Mouse (Mus musculus) gastrocnemius, adult 2 months (tissue): Measurements from ENCODE around the gene Ttc24. TPM values are rescaled to one million over a fixed set of nuclear protein-coding genes. Genes with fewer than 3 reads are reported as not detected.
A peak's percentile ranks its signal among the peaks of the same experiment; 100 is the strongest.

Experiments
- DNase-seq: peaks from one replicate; pipeline ENCODE4 v3.0.0; 2022
- H3K27ac ChIP-seq: fragments of 200-600 bp; 2 replicates; pipeline ENCODE4 v1.8.1; 2022; ENCODE audit warnings: mild to moderate bottlenecking
- H3K4me3 ChIP-seq: fragments of 200-600 bp; 2 replicates; pipeline ENCODE4 v1.8.1; 2022; ENCODE audit warnings: mild to moderate bottlenecking, moderate library complexity
- CTCF ChIP-seq: fragments of 200-600 bp; IDR thresholded peaks from 2 replicates; pipeline ENCODE4 v1.8.1; 2022; ENCODE audit warnings: antibody characterized with exemption, mild to moderate bottlenecking, moderate library complexity
- intact Hi-C: fragments of 180-260 bp; cut with DNase I; formaldehyde crosslinking; loops from one replicate; pipeline ENCODE4 v1.15.1; 2025
- total RNA-seq, 2 experiments: library from RNA; stranded (reverse); gene quantifications; 2 replicates each; pipeline ENCODE4 v1.2.3; 2021

The Ttc24 gene
- total RNA-seq, 2 experiments from 2014 or later: not detected

- TF ChIP-seq CTCF: no peak
- Histone ChIP-seq H3K4me3 (no peak overlapping the region), H3K27ac (no peak overlapping the region)
- DNase-seq: no peak
- intact Hi-C loops: loop anchor here (5.0 kb wide), 1 partner anchor 46 kb away; the partner anchor contains the start of gene Hapln2
Observed at GRCm38 (mm10) chr3:88073631-88074030, 4.5 kb downstream of the Ttc24 start.

GRCm38 (mm10) chr3:88071783-88072182 lies 6.3 kb downstream of the Ttc24 start:
- peak; percentile 95 for TF ChIP-seq CTCF

GRCm38 (mm10) chr3:88068386-88068785 lies 9.7 kb downstream of the Ttc24 start:
- TF ChIP-seq CTCF: no peak
- Histone ChIP-seq H3K27ac (no peak overlapping the region), H3K4me3 (no peak overlapping the region)
- intact Hi-C loops: no loop called here
- DNase-seq: no peak

More at GRCm38 (mm10) chr3:88071783-88072182, 6.3 kb downstream of the Ttc24 start:
- Histone ChIP-seq H3K4me3 (no peak overlapping the region), H3K27ac (no peak overlapping the region)
- intact Hi-C loops: loop anchor here (1.0 to 5.0 kb wide), 2 partner anchors 44 to 61 kb away; partner anchors contain the start of gene Hapln2
- peak; percentile 84 for DNase-seq

- TF ChIP-seq CTCF: no peak
- H3K4me3 ChIP-seq: peak within 1 kb of the TSS; percentile 96
- intact Hi-C loops: loop anchor here (5.0 kb wide), 1 partner anchor 36 kb away; no protein-coding TSS in a partner anchor
- H3K27ac ChIP-seq: peak within 1 kb of the TSS; percentile 90
- peak; percentile 92 for DNase-seq
Observed at GRCm38 (mm10) chr3:88057902-88058696, 20.0 kb downstream of the Ttc24 start, which contains the start of gene Naxe. Gene Naxe (minus strand): TSS chr3:88058495.

- peak overlapping the region; percentile 96 for H3K4me3 ChIP-seq
- intact Hi-C loops: loop anchor here (5.0 kb wide), 1 partner anchor 35 kb away; no protein-coding TSS in a partner anchor
- no peak for TF ChIP-seq CTCF
- H3K27ac ChIP-seq: no peak overlapping the region
- DNase-seq: no peak
Observed at GRCm38 (mm10) chr3:88057030-88057429, 21.1 kb downstream of the Ttc24 start.

- intact Hi-C loops: no loop called here
- H3K4me3 ChIP-seq: no peak overlapping the region
- H3K27ac ChIP-seq: no peak overlapping the region
- no peak for DNase-seq
- TF ChIP-seq CTCF: no peak
Observed at GRCm38 (mm10) chr3:88049532-88049931, 28.6 kb downstream of the Ttc24 start.

- peak within 1 kb of the TSS; percentile 84 for H3K27ac ChIP-seq
- peak; percentile 88 for DNase-seq
- intact Hi-C loops: no loop called here
- H3K4me3 ChIP-seq: peak within 1 kb of the TSS; percentile 89
- no peak for TF ChIP-seq CTCF
Observed at GRCm38 (mm10) chr3:88042661-88043421, 35.3 kb downstream of the Ttc24 start, which contains the start of gene Gpatch4. Gene Gpatch4 (plus strand): TSS chr3:88043108.

- Histone ChIP-seq H3K27ac (no peak overlapping the region), H3K4me3 (no peak overlapping the region)
- no peak for DNase-seq
- intact Hi-C loops: no loop called here
- TF ChIP-seq CTCF: no peak
Observed at GRCm38 (mm10) chr3:88035561-88036293, 42.4 kb downstream of the Ttc24 start.

GRCm38 (mm10) chr3:88033506-88033905 lies 44.6 kb downstream of the Ttc24 start:
- intact Hi-C loops: no loop called here
- DNase-seq: no peak
- no peak overlapping the region for H3K27ac ChIP-seq
- TF ChIP-seq CTCF: no peak
- H3K4me3 ChIP-seq: no peak overlapping the region

- intact Hi-C loops: no loop called here
- Histone ChIP-seq H3K4me3 (peak overlapping the region; percentile 26), H3K27ac (no peak overlapping the region)
- peak; percentile 31 for DNase-seq
- TF ChIP-seq CTCF: no peak
Observed at GRCm38 (mm10) chr3:88030608-88031395, 47.3 kb downstream of the Ttc24 start.

GRCm38 (mm10) chr3:88027434-88028186 lies 50.5 kb downstream of the Ttc24 start, which contains the start of gene Hapln2:
Gene Hapln2 (minus strand): TSS chr3:88027583.
- no peak for DNase-seq
- Histone ChIP-seq H3K27ac (no peak within 1 kb of the TSS), H3K4me3 (no peak within 1 kb of the TSS)
- peak; percentile 64 for TF ChIP-seq CTCF
- intact Hi-C loops: loop anchor here (5.0 kb wide), 1 partner anchor 45 kb away; no protein-coding TSS in a partner anchor
